Mouse (Mus musculus) CH12.LX (cell line): ENCODE data around the gene Fbxo22. TPM values are rescaled to one million over a fixed set of nuclear protein-coding genes. Genes with fewer than 3 reads are reported as not detected.

Experiments used
- DNase-seq: peaks from one replicate; pipeline ENCODE4 v3.0.0-alpha.2; 2013; ENCODE audit errors: extremely low read depth
- H3K27ac ChIP-seq: 2 replicates; pipeline ENCODE4 v1.5.1; 2012; ENCODE audit warnings: low read depth, mild to moderate bottlenecking, control low read depth, moderate library complexity; ENCODE audit not compliant: insufficient read depth
- H3K27me3 ChIP-seq: replicated peaks from 2 replicates; pipeline ENCODE3; 2012; ENCODE audit warnings: inconsistent platforms
- H3K36me3 ChIP-seq, 2 experiments: replicated peaks in 1 of 2; 2 replicates each; pipeline versions ENCODE3 to v1.6.1; 2012; ENCODE audit warnings: inconsistent platforms in 1 of 2, low read length in 1 of 2, mild to moderate bottlenecking in 1 of 2, mixed read lengths in 1 of 2, moderate library complexity in 1 of 2; ENCODE audit not compliant: control insufficient read depth in 1 of 2, insufficient read depth in 1 of 2
- H3K4me1 ChIP-seq, 2 experiments: 2 replicates each; pipeline ENCODE4 v1.6.1; 2012; ENCODE audit warnings: inconsistent platforms in 1 of 2, moderate library complexity in 1 of 2; ENCODE audit not compliant: insufficient read depth in 2 of 2, control insufficient read depth in 1 of 2
- H3K4me2 ChIP-seq: 2 replicates; pipeline ENCODE4 v1.6.1; 2012; ENCODE audit warnings: low read depth, mild to moderate bottlenecking, control low read depth; ENCODE audit not compliant: poor library complexity, insufficient read depth, severe bottlenecking
- H3K4me3 ChIP-seq, 3 experiments: fragments of 150-350 bp in 1 of 3; sonication (generic) in 1 of 3; replicated peaks in 1 of 3; 2 replicates each; pipeline versions ENCODE3 to v1.5.1; 2011 to 2012; ENCODE audit warnings: low read depth in 2 of 3, low read length in 2 of 3, mild to moderate bottlenecking in 2 of 3, moderate library complexity in 2 of 3, control low read depth in 1 of 3, improper control_type of control experiment in 1 of 3, inconsistent platforms in 1 of 3, mixed read lengths in 1 of 3; ENCODE audit not compliant: poor library complexity in 1 of 3
- H3K79me2 ChIP-seq: replicated peaks from 2 replicates; pipeline ENCODE4 v1.6.1; 2012; ENCODE audit warnings: mild to moderate bottlenecking, moderate library complexity; ENCODE audit not compliant: control insufficient read depth, poor library complexity, insufficient read depth, severe bottlenecking; ENCODE audit errors: extremely low read depth
- H3K9ac ChIP-seq: 2 replicates; pipeline ENCODE4 v1.6.1; 2012; ENCODE audit warnings: low read depth, mild to moderate bottlenecking, control low read depth, moderate library complexity; ENCODE audit not compliant: insufficient read depth
- H3K9me3 ChIP-seq: replicated peaks from 2 replicates; pipeline ENCODE3; 2012; ENCODE audit warnings: low read length, inconsistent platforms, mixed read lengths
- CHD1 ChIP-seq: IDR thresholded peaks from 2 replicates; pipeline ENCODE4 v1.6.1; 2012; ENCODE audit warnings: low read depth, low read length, improper control_type of control experiment, inconsistent platforms
- CTCF ChIP-seq, 2 experiments: IDR thresholded peaks in 1 of 2; conservative IDR thresholded peaks in 1 of 2; 2 replicates each; pipeline ENCODE4 v1.5.1; 2011 to 2012; ENCODE audit warnings: low read depth in 2 of 2, low read length in 2 of 2, improper control_type of control experiment in 1 of 2, inconsistent platforms in 1 of 2, mild to moderate bottlenecking in 1 of 2, moderate library complexity in 1 of 2
- E2F4 ChIP-seq: IDR thresholded peaks from 2 replicates; pipeline ENCODE4 v1.6.1; 2011; ENCODE audit warnings: low read depth, low read length, improper control_type of control experiment; ENCODE audit not compliant: insufficient replicate concordance
- ETS1 ChIP-seq: conservative IDR thresholded peaks from 2 replicates; pipeline ENCODE4 v1.6.1; 2012; ENCODE audit warnings: low read depth, mild to moderate bottlenecking, inconsistent platforms, low read length, improper control_type of control experiment, moderate library complexity
- HCFC1 ChIP-seq: IDR thresholded peaks from 2 replicates; pipeline ENCODE4 v1.6.1; 2012; ENCODE audit warnings: low read depth, mild to moderate bottlenecking, inconsistent platforms, low read length, improper control_type of control experiment
- IRF4 ChIP-seq: IDR thresholded peaks from 2 replicates; pipeline ENCODE4 v1.6.1; 2014; ENCODE audit warnings: low read depth, mild to moderate bottlenecking, inconsistent platforms, low read length, improper control_type of control experiment
- JUN ChIP-seq: IDR thresholded peaks from 2 replicates; pipeline ENCODE4 v1.6.1; 2011; ENCODE audit warnings: low read depth, mild to moderate bottlenecking, low read length, improper control_type of control experiment, moderate library complexity; ENCODE audit not compliant: insufficient read depth
- KAT2A ChIP-seq: IDR thresholded peaks from 2 replicates; pipeline ENCODE4 v1.6.1; 2012; ENCODE audit warnings: low read length, improper control_type of control experiment, inconsistent platforms; ENCODE audit not compliant: insufficient replicate concordance
- MAX ChIP-seq: IDR thresholded peaks from 2 replicates; pipeline ENCODE4 v1.6.1; 2011; ENCODE audit warnings: low read length, improper control_type of control experiment
- MAZ ChIP-seq: IDR thresholded peaks from 2 replicates; pipeline ENCODE4 v1.6.1; 2012; ENCODE audit warnings: low read depth, mild to moderate bottlenecking, inconsistent platforms, low read length, improper control_type of control experiment, moderate library complexity
- PAX5 ChIP-seq: IDR thresholded peaks from 2 replicates; pipeline ENCODE4 v1.6.1; 2012; ENCODE audit warnings: low read length, inconsistent platforms, mixed read lengths
- POLR2AphosphoS2 ChIP-seq: IDR thresholded peaks from 2 replicates; pipeline ENCODE4 v1.6.1; 2011; ENCODE audit warnings: low read depth, low read length, improper control_type of control experiment
- RAD21 ChIP-seq: IDR thresholded peaks from 2 replicates; pipeline ENCODE4 v1.6.1; 2011; ENCODE audit warnings: low read depth, mild to moderate bottlenecking, low read length, improper control_type of control experiment, moderate library complexity
- SIN3A ChIP-seq: IDR thresholded peaks from 2 replicates; pipeline ENCODE4 v1.6.1; 2012; ENCODE audit warnings: low read length, improper control_type of control experiment, inconsistent platforms
- SMC3 ChIP-seq: IDR thresholded peaks from 2 replicates; pipeline ENCODE4 v1.6.1; 2011; ENCODE audit warnings: low read depth, low read length, improper control_type of control experiment
- TCF12 ChIP-seq: IDR thresholded peaks from 2 replicates; pipeline ENCODE4 v1.6.1; 2014; ENCODE audit warnings: low read depth, mild to moderate bottlenecking, inconsistent platforms, low read length, improper control_type of control experiment
- UBTF ChIP-seq: IDR thresholded peaks from 2 replicates; pipeline ENCODE4 v1.6.1; 2012; ENCODE audit warnings: low read depth, mild to moderate bottlenecking, inconsistent platforms, low read length, improper control_type of control experiment, moderate library complexity
- USF1 ChIP-seq: IDR thresholded peaks from 2 replicates; pipeline ENCODE4 v1.6.1; 2014; ENCODE audit warnings: low read depth, mild to moderate bottlenecking, inconsistent platforms, low read length, improper control_type of control experiment
- ZKSCAN1 ChIP-seq: IDR thresholded peaks from 2 replicates; pipeline ENCODE4 v1.6.1; 2012; ENCODE audit warnings: low read depth, inconsistent platforms, low read length, improper control_type of control experiment, borderline replicate concordance
- ZNF384 ChIP-seq: IDR thresholded peaks from 2 replicates; pipeline ENCODE4 v1.6.1; 2012; ENCODE audit warnings: low read depth, low read length, improper control_type of control experiment, inconsistent platforms
- dilution Hi-C: fragments of 300-500 bp; cut with MboI; formaldehyde crosslinking; loops from 2 replicates; pipeline ENCODE4 v1.14.3; 2020; ENCODE audit warnings: low sequenced_read_pairs; ENCODE audit not compliant: extremely low pct_unique_long_range_greater_than_20kb, extremely low pct_ligation_motif_present
- in situ Hi-C: fragments of 300-500 bp; cut with MboI; formaldehyde crosslinking; loops from 3 replicates; pipeline ENCODE4 v1.14.3; 2019; ENCODE audit warnings: low sequenced_read_pairs, low pct_ligation_motif_present, low pct_unique_long_range_greater_than_20kb, mixed read lengths
- polyA plus RNA-seq: library from polyadenylated mRNA; unstranded; fragments of >175 nt; gene quantifications from 2 replicates; pipeline ENCODE4 v1.2.1, GENCODE M21; 2012; ENCODE audit warnings: low read depth; ENCODE audit not compliant: insufficient read length
- total RNA-seq, 2 experiments: library from RNA; depleted of rRNA; stranded (reverse); fragments of 300-350 nt in 1 of 2; fragments of >200 nt in 1 of 2; gene quantifications; 2 replicates each; pipeline ENCODE4 v1.2.3; 2012 to 2014

Gene Fbxo22
- total and polyA plus RNA-seq, 3 experiments = 21.4 to 41.8 (median 38.5) TPM

DNA sequence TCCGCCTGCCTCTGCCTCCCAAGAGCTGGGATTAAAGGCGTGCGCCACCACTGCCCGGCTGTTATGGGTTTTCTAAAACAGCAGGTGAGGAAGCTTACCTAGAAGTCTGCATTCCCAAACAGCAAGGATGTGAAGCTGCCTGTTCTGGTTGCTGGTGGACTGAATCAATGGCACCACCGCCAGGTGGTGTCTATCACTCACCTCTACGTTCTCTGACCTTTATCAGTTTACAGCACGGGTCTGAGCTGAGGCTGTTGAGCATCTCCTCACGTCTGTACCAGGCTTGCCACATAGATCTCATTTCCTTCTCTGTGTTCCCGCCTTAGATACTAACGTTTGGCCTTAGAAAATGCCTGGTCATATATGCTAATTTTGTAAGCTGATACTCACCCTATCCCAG lies 20.3 kb downstream of the Fbxo22 start:
- peaks cover 6 to 27% of the 10 kb centered on the region in 2 experiments for H3K36me3 ChIP-seq

GRCm38 (mm10) chr9:55231544-55231943 lies 22.8 kb downstream of the Fbxo22 start:
- no peak for DNase-seq
- H3K36me3 ChIP-seq = peaks cover 0 to 8% of the 10 kb centered on the region in 2 experiments
- TF ChIP-seq ZNF384 (no peak), POLR2AphosphoS2 (no peak), IRF4 (no peak), USF1 (no peak), KAT2A (no peak), E2F4 (no peak), PAX5 (no peak), SMC3 (peak; percentile 59), RAD21 (peak; percentile 64), MAX (no peak), ETS1 (no peak), CTCF (conservative IDR thresholded peaks at IDR 0.05 in 1 of 2, IDR thresholded peaks at IDR 0.05 in 1 of 2; ENCODE audit: low read depth in 2 of 2, low read length in 2 of 2) (peak in 1 of 2 experiments; percentile 65; a peak in 2 of 4 replicates), ZKSCAN1 (no peak), UBTF (no peak), HCFC1 (no peak), CHD1 (no peak)
- H3K4me2 ChIP-seq = no peak overlapping the region
- no peak overlapping the region for H3K9ac ChIP-seq
- H3K79me2 ChIP-seq = no peaks in the 10 kb centered on the region
- no peak overlapping the region for H3K4me3 ChIP-seq
- dilution Hi-C loops (no loop called here), in situ Hi-C loops (no loop called here)
- H3K27me3 ChIP-seq = no peaks in the 10 kb centered on the region
- no peak overlapping the region for H3K27ac ChIP-seq
- peaks cover 0 to 2% of the 10 kb centered on the region in 2 experiments; a peak in 1 of 4 replicates for H3K4me1 ChIP-seq
- peaks cover 3% of the 10 kb centered on the region for H3K9me3 ChIP-seq

More for the DNA sequence above, 20.3 kb downstream of the Fbxo22 start:
- no peak overlapping the region for H3K27ac ChIP-seq
- no peaks in the 10 kb centered on the region for H3K79me2 ChIP-seq
- no peak overlapping the region for H3K4me2 ChIP-seq
- H3K4me1 ChIP-seq = no peaks in the 10 kb centered on the region
- no peak overlapping the region for H3K4me3 ChIP-seq
- no peak overlapping the region for H3K9ac ChIP-seq
- no peaks in the 10 kb centered on the region for H3K27me3 ChIP-seq
- in situ Hi-C loops = no loop called here
- no peak for DNase-seq
- TF ChIP-seq RAD21 = peak; percentile 6
- no peak for TF ChIP-seq ZKSCAN1
- peak; percentile 38 for TF ChIP-seq SMC3
- no peak for TF ChIP-seq MAZ
- TF ChIP-seq SIN3A = no peak
- peak in 1 of 2 experiments; percentile 34; a peak in 1 of 4 replicates for TF ChIP-seq CTCF (conservative IDR thresholded peaks at IDR 0.05 in 1 of 2, IDR thresholded peaks at IDR 0.05 in 1 of 2; ENCODE audit: low read depth in 2 of 2, low read length in 2 of 2)
- TF ChIP-seq JUN = no peak
- no peak for TF ChIP-seq TCF12
- dilution Hi-C loops = no loop called here
- H3K9me3 ChIP-seq = no peaks in the 10 kb centered on the region
